ENCODE assay signal across 9 mouse cellular contexts in the genomic region with DNA sequence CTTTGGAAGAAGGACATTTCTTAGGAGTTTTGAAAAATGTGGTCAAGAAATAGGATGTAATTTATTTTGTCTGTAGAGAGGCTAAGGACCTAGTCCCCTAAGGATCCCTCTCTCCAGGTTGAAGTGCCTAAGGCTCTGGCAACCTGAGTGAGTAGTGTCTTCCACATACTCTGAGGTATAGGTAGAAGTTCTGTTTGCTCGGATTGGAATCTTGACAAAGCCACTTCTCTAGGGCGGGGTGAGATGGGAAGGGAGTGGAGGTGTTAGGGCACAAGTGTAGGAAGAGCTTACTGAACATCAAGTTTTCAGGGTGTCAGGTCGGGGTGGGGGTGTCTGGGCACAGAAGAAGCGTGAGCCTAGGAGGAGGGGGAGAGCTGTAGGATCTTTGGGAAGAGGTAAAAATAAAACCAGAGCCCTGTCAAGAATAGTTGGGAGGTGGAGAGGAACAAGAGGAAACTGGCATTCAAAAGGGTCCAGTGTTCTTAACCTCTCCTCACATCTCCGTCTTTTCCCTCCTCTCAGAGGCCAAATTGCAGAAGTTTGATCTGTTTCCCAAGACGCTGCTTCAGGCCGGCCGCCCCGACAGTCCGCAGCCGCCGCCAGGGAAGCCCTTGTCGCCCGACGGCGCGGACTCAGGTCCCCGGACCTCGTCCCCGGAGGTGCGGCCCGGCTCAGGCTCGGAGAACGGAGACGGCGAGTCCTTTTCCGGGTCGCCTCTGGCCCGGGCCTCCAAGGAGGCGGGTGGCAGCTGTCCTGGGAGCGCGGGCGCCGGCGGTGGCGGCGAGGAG. TPM values are rescaled to one million over a fixed set of nuclear protein-coding genes. Genes with fewer than 3 reads are reported as not detected.
DNase-seq lines count a peak whose midpoint lies in the region; ATAC-seq and TF ChIP-seq lines count a peak whose summit lies in the region.
"Had no signal": no experiment of that assay in that cellular context is flagged by ENCODE, and none has a peak within 500 bp of the region (broad histone marks: within the 10 kb centered on the region; RNA-seq: fewer than 3 reads in every experiment).

No protein-coding gene starts in this region.

- DNase-seq in gastrocnemius, postnatal 10 days, result peak; percentile 23
- no peak for DNase-seq in gastrocnemius, adult 8-10 months (ENCODE audit: low spot score in 2 of 2)
- peak; percentile 28 for DNase-seq in neural tube, embryonic 11.5 days (ENCODE audit: low spot score)
- no peak for DNase-seq in neural tube, embryonic 10.5 days (ENCODE audit: extremely low spot score, low spot score)
- peak; percentile 18 for DNase-seq in stomach, postnatal 0 days (ENCODE audit: low spot score)
- DNase-seq in B cell, adult 2 months, result no peak
- DNase-seq in urinary bladder, postnatal 36 days (ENCODE audit: low spot score in 2 of 2), result no peak
- DNase-seq: right cerebral cortex, adult 18-20 months had no signal

- no peak overlapping the region for H3K4me3 ChIP-seq in neural tube, embryonic 11.5 days (ENCODE audit: low read depth, low read length)
- H3K4me3 ChIP-seq in limb, embryonic 12.5 days (replicated peaks), result peak overlapping the region; percentile 37
- peak overlapping the region; percentile 35 for H3K4me3 ChIP-seq in stomach, postnatal 0 days (ENCODE audit: low read depth, low read length)

- no peak for TF ChIP-seq EP300 in stomach, postnatal 0 days (optimal IDR thresholded peaks at IDR 0.05)

- ATAC-seq in neural tube, embryonic 11.5 days (ENCODE audit: insufficient read depth, low FRiP score, low TSS enrichment), result no peak
- ATAC-seq in limb, embryonic 12.5 days (ENCODE audit: insufficient number of reproducible peaks, insufficient read depth, low FRiP score, low TSS enrichment, low read depth), result no peak
- ATAC-seq in stomach, postnatal 0 days (ENCODE audit: low FRiP score, low TSS enrichment), result no peak

- no peaks in the 10 kb centered on the region for H3K36me3 ChIP-seq in neural tube, embryonic 11.5 days (ENCODE audit: control insufficient read depth, insufficient read depth, low read length)
- no peaks in the 10 kb centered on the region for H3K36me3 ChIP-seq in limb, embryonic 12.5 days
- no peaks in the 10 kb centered on the region for H3K36me3 ChIP-seq in stomach, postnatal 0 days (ENCODE audit: control insufficient read depth, insufficient read depth, low read length)

- no peaks in the 10 kb centered on the region for H3K9me3 ChIP-seq in neural tube, embryonic 11.5 days (ENCODE audit: control insufficient read depth, low read length)
- H3K9me3 ChIP-seq in limb, embryonic 12.5 days, result no peaks in the 10 kb centered on the region
- H3K9me3 ChIP-seq in stomach, postnatal 0 days (ENCODE audit: control insufficient read depth, low read length), result no peaks in the 10 kb centered on the region

- H3K27ac ChIP-seq in neural tube, embryonic 11.5 days (ENCODE audit: low read depth, low read length), result no peak overlapping the region
- no peak overlapping the region for H3K27ac ChIP-seq in limb, embryonic 12.5 days
- H3K27ac ChIP-seq in stomach, postnatal 0 days (replicated peaks), result no peak overlapping the region

- H3K27me3 ChIP-seq in neural tube, embryonic 11.5 days (ENCODE audit: control insufficient read depth, insufficient read depth, low read length), result peaks cover 98% of the 10 kb centered on the region
- peaks cover 97% of the 10 kb centered on the region for H3K27me3 ChIP-seq in limb, embryonic 12.5 days
- peaks cover 47% of the 10 kb centered on the region for H3K27me3 ChIP-seq in stomach, postnatal 0 days (ENCODE audit: control insufficient read depth, insufficient read depth, low read length)

- peaks cover 9% of the 10 kb centered on the region for H3K4me1 ChIP-seq in neural tube, embryonic 11.5 days (ENCODE audit: control insufficient read depth, insufficient read depth, low read length)
- H3K4me1 ChIP-seq in limb, embryonic 12.5 days (replicated peaks), result peaks cover 46% of the 10 kb centered on the region
- no peaks in the 10 kb centered on the region; the same call in 1 of the 2 replicates for H3K4me1 ChIP-seq in stomach, postnatal 0 days (replicated peaks; ENCODE audit: control insufficient read depth, insufficient read depth)

- no peak for TF ChIP-seq CTCF in stomach, postnatal 0 days (IDR thresholded peaks at IDR 0.05; ENCODE audit: low read depth)

- WGBS in neural tube, embryonic 11.5 days, result under 1% methylated on average over 37 of the region's 37 CpGs
- 3% methylated on average over 36 of the region's 37 CpGs for WGBS in limb, embryonic 12.5 days
- WGBS in stomach, postnatal 0 days, result 4% methylated on average over 36 of the region's 37 CpGs

- no peak overlapping the region for H3K4me2 ChIP-seq in neural tube, embryonic 11.5 days (ENCODE audit: low read depth)
- peak overlapping the region; percentile 56 for H3K4me2 ChIP-seq in limb, embryonic 12.5 days
- H3K4me2 ChIP-seq in stomach, postnatal 0 days (replicated peaks; ENCODE audit: low read depth), result peak overlapping the region; percentile 50

- no peak overlapping the region for H3K9ac ChIP-seq in neural tube, embryonic 11.5 days (ENCODE audit: low read length)
- peak overlapping the region; percentile 42; the same call in 1 of the 2 replicates for H3K9ac ChIP-seq in limb, embryonic 12.5 days (replicated peaks)
- H3K9ac ChIP-seq in stomach, postnatal 0 days (ENCODE audit: low read length), result no peak overlapping the region

RNA-seq across cellular contexts. Expression of gene Dmrta2, which starts 3.4 kb away (rescaled TPM):
- under 1 TPM; 0.35 to 0.36 TPM for total RNA-seq in gastrocnemius, postnatal 10 days (2021)
- under 1 TPM in 1 of 4 experiments, not detected in 3; 0.15 TPM for total RNA-seq in gastrocnemius, adult 8-10 months (2022)
- polyA plus RNA-seq in neural tube, embryonic 11.5 days (2014; fragmentation: Nextera tagmentation; extraction: Ambion mirVana), result 0.12 and 0.14 TPM in 2 replicates
- polyA plus RNA-seq in limb, embryonic 12.5 days (2016; fragmentation: Nextera tagmentation; extraction: Ambion mirVana), result 0.26 and 0.35 TPM in 2 replicates
- 0.05 TPM in 1 of 2 replicates, not detected in the other for polyA plus RNA-seq in stomach, postnatal 0 days (2015; fragmentation: Nextera tagmentation; extraction: Ambion mirVana)

Comparison
In these comparisons a context has a peak if more than half of its experiments do, and no peak if none do; other contexts are left out.
1. DNase-seq: peak in gastrocnemius, postnatal 10 days (single experiment), neural tube, embryonic 11.5 days (single experiment) and stomach, postnatal 0 days (single experiment); none in gastrocnemius, adult 8-10 months (0 of 2), neural tube, embryonic 10.5 days (single experiment), B cell, adult 2 months (0 of 2) and urinary bladder, postnatal 36 days (0 of 2).